Mouse (Mus musculus): ENCODE data around the gene Ung. TPM values are rescaled to one million over a fixed set of nuclear protein-coding genes. Genes with fewer than 3 reads are reported as not detected.

Gene Ung
- 61.4 and 63.5 TPM in 2 replicates for polyA plus RNA-seq (2015; fragmentation: Nextera tagmentation; extraction: Ambion mirVana)

DNA sequence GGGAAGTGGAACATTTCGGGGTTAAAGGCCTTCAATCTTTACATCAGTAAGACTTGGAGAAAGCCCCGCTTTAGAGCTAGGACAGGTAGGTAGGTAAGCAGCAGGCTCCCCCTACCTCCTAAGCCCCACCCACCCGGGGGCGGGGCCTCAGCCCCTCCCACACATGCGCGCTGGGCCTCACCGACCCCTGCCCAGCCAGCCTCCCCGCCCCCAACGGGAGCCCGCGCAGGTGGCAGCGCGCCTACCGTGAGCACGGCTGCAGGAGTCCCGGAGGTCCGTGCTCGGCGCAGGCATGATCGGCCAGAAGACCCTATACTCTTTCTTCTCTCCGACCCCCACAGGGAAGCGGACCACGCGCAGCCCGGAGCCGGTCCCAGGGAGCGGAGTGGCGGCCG lies at the start of gene Ung:
Gene Ung (plus strand): TSS at position 176 of the 395 bp plus-strand sequence.
- H3K9me3 ChIP-seq (replicated peaks), result no peaks in the 10 kb centered on the region
- peak; percentile 50 for ATAC-seq (replicated peaks; ENCODE audit: low FRiP score)
- H3K9ac ChIP-seq, result peak within 1 kb of the TSS; percentile 67
- H3K36me3 ChIP-seq, result peaks cover 15% of the 10 kb centered on the region
- H3K27ac ChIP-seq, result peak within 1 kb of the TSS; percentile 85
- peaks cover 47% of the 10 kb centered on the region for H3K4me1 ChIP-seq
- H3K4me3 ChIP-seq (replicated peaks), result peak within 1 kb of the TSS; percentile 84
- WGBS, result under 1% methylated on average over 29 of the region's 29 CpGs
- H3K4me2 ChIP-seq, result peak within 1 kb of the TSS; percentile 96
- no peaks in the 10 kb centered on the region for H3K27me3 ChIP-seq

- Histone ChIP-seq H3K36me3 (no peaks in the 10 kb centered on the region), H3K4me2 (no peak overlapping the region), H3K9ac (no peak overlapping the region), H3K4me3 (replicated peaks) (no peak overlapping the region), H3K27ac (no peak overlapping the region), H3K9me3 (replicated peaks) (no peaks in the 10 kb centered on the region), H3K4me1 (no peaks in the 10 kb centered on the region), H3K27me3 (peaks cover 8% of the 10 kb centered on the region; the same call in 1 of the 2 replicates)
- 83% methylated on average over 14 of the region's 14 CpGs for whole genome bisulfite sequencing
- ATAC-seq (replicated peaks; ENCODE audit: low FRiP score), result no peak
Observed at GRCm38 (mm10) chr5:114085501-114085900, 44.7 kb upstream of the Ung start.

GRCm38 (mm10) chr5:114087875-114088480 lies 42.2 kb upstream of the Ung start:
- no peaks in the 10 kb centered on the region for H3K9me3 ChIP-seq (replicated peaks)
- H3K4me2 ChIP-seq, result no peak overlapping the region
- peaks cover 20% of the 10 kb centered on the region for H3K27me3 ChIP-seq
- no peak overlapping the region for H3K27ac ChIP-seq
- no peaks in the 10 kb centered on the region for H3K36me3 ChIP-seq
- H3K4me1 ChIP-seq, result peaks cover 8% of the 10 kb centered on the region
- H3K9ac ChIP-seq, result no peak overlapping the region
- H3K4me3 ChIP-seq (replicated peaks), result no peak overlapping the region
- 67% methylated on average over 12 of the region's 12 CpGs for WGBS
- ATAC-seq (replicated peaks; ENCODE audit: low FRiP score), result no peak

- WGBS, result 20% methylated on average over 7 of the region's 7 CpGs
- Histone ChIP-seq H3K4me1 (peaks cover 8% of the 10 kb centered on the region), H3K4me3 (replicated peaks) (no peak overlapping the region), H3K27ac (no peak overlapping the region), H3K27me3 (peaks cover 20% of the 10 kb centered on the region), H3K9ac (no peak overlapping the region), H3K4me2 (peak overlapping the region; percentile 63; the same call in 1 of the 2 replicates), H3K36me3 (no peaks in the 10 kb centered on the region), H3K9me3 (replicated peaks) (no peaks in the 10 kb centered on the region)
- no peak for ATAC-seq (replicated peaks; ENCODE audit: low FRiP score)
Observed at GRCm38 (mm10) chr5:114090421-114091013, 39.7 kb upstream of the Ung start.

DNA sequence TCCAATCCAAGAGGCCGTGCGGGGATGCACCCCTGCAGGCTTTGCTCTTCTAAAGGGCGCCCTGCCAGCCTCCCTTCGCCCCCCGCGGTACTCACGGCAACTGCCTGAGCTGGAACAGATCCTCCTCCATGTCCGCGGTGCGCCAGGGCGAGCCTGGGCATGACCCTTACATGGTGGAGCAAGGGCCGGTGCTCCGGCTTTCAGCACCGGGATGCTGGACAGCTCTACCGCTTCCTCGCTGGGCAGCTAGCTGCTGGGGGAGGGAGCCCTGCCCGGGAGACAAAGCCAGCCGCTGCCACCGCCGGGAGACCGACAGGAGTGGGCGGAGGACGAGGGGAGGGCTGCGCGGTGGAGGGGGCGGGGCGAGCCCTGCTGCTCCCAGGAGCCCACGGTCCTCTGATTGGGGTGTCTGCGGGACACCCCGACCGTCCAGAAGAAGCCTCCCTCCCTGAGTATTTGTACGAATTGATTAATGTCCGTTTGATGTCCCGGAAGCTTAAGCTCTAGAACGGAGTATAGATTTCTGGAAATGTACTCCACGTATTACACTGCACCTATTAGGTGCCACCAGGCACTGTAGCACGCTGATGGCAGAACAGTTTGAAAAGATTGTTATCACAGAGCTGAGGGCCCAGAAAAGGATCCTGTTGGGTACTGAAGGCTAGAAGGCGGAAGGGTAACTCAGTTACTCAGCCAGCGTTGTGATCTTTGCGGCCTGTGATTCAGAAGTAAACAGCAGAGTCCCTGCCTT lies 39.0 kb upstream of the Ung start, which contains the start of gene Svop:
Gene Svop (minus strand): TSS at position 514 of the 751 bp plus-strand sequence.
- WGBS, result 3% methylated on average over 40 of the region's 40 CpGs
- Histone ChIP-seq H3K27me3 (peaks cover 20% of the 10 kb centered on the region), H3K36me3 (no peaks in the 10 kb centered on the region), H3K4me2 (peak within 1 kb of the TSS; percentile 63), H3K27ac (no peak within 1 kb of the TSS), H3K9me3 (replicated peaks) (no peaks in the 10 kb centered on the region), H3K4me3 (replicated peaks) (peak within 1 kb of the TSS; percentile 30), H3K9ac (no peak within 1 kb of the TSS), H3K4me1 (peaks cover 8% of the 10 kb centered on the region)
- peak; percentile 58 for ATAC-seq (replicated peaks; ENCODE audit: low FRiP score)

DNA sequence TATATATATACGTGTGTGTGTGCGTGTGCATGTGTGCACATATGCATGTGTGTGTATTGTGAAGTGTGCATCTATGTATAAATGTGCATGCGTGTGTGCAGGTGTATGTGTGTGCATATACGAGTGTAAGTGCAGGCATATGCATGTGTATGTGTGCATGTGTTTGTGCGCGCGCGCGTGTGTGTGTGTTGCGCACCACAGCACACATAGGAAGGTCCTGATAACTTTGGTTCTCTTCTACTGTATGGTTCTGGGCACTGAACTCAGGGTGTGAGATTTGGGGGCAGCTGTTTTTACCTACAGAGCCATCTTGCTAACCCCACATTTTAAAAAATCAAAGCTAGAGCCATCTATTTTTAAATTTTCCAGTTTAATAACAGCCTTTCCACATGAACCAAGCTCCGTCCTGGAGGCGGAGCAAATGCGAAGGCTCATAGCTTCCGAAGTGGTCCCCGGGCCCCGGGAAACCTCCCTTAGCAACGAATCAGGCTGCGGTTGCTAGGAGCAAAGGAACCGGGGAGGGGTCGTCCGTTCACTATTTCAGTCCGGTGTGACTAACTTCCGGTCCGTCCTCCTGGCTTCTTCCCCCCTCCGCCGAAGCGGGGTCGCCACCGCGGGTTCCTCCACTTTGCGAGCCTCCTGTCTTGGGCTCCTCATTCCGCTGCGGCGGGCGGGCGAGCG lies 30.3 kb upstream of the Ung start:
- Histone ChIP-seq H3K9ac (peak overlapping the region; percentile 83), H3K4me2 (peak overlapping the region; percentile 91), H3K27ac (peak overlapping the region; percentile 14; the same call in 1 of the 2 replicates), H3K36me3 (peaks cover 26% of the 10 kb centered on the region), H3K4me1 (peaks cover 14% of the 10 kb centered on the region), H3K9me3 (replicated peaks) (no peaks in the 10 kb centered on the region), H3K4me3 (replicated peaks) (peak overlapping the region; percentile 70), H3K27me3 (0 out of 2 replicates have a peak, but pooled peaks cover 3% of the 10 kb centered on the region)
- 7% methylated on average over 37 of the region's 37 CpGs for WGBS
- ATAC-seq (replicated peaks; ENCODE audit: low FRiP score), result peak; percentile 90

- no peaks in the 10 kb centered on the region for H3K9me3 ChIP-seq (replicated peaks)
- H3K9ac ChIP-seq, result peak overlapping the region; percentile 83
- peaks cover 33% of the 10 kb centered on the region for H3K36me3 ChIP-seq
- H3K4me1 ChIP-seq, result peaks cover 14% of the 10 kb centered on the region
- H3K27me3 ChIP-seq, result 0 out of 2 replicates have a peak, but pooled peaks cover 3% of the 10 kb centered on the region
- peak; percentile 71 for ATAC-seq (replicated peaks; ENCODE audit: low FRiP score)
- no peak overlapping the region for H3K27ac ChIP-seq
- 2% methylated on average over 62 of the region's 64 CpGs for WGBS
- peak overlapping the region; percentile 70 for H3K4me3 ChIP-seq (replicated peaks)
- peak overlapping the region; percentile 91 for H3K4me2 ChIP-seq
Observed at GRCm38 (mm10) chr5:114100390-114101099, 29.6 kb upstream of the Ung start.

DNA sequence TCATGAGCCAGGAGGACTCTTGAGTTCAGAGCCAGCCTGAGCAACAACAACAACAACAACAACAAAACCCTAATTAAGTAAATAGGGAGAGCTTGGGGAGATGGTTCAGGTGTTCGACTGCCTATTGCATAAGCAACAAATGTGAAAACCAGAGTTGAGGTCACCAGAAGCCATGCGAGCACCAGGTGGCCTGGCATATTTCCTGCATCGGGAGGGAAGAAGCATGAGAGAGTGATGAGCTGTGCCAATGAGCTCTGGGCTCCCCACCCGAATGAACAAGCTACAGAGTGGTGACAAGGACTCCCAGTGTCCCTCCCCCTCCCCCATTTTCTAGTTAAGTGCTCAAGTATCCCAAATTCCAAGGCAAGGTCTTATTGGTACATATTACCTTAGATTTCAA lies 28.3 kb upstream of the Ung start:
- Histone ChIP-seq H3K4me2 (no peak overlapping the region), H3K4me3 (replicated peaks) (no peak overlapping the region), H3K4me1 (peaks cover 18% of the 10 kb centered on the region), H3K9ac (no peak overlapping the region), H3K27ac (no peak overlapping the region), H3K9me3 (replicated peaks) (no peaks in the 10 kb centered on the region), H3K27me3 (0 out of 2 replicates have a peak, but pooled peaks cover 3% of the 10 kb centered on the region), H3K36me3 (peaks cover 46% of the 10 kb centered on the region)
- 83% methylated on average over 4 of the region's 4 CpGs for WGBS
- ATAC-seq (replicated peaks; ENCODE audit: low FRiP score), result no peak

DNA sequence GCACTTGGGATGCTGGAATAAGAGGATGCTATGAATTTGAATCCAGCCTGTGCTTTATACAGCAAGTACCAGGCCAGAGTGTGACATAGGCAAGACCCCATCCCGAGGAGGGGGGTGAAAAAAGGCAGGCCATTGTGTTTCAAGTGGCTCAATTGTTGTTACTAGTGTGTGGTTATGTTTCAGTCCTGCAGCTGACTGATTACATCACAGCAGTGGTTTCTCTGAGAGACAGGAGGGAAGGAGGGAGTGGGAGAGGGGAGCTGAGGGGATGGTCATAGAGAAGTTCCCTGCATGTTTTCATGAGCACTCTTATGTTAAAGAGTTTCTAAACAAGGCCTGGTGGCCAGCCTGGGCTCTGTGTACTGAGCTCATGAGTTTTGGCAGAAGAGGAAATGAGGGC lies 27.4 kb upstream of the Ung start:
- Histone ChIP-seq H3K36me3 (peaks cover 56% of the 10 kb centered on the region), H3K4me3 (replicated peaks) (no peak overlapping the region), H3K4me1 (peaks cover 18% of the 10 kb centered on the region), H3K27me3 (0 out of 2 replicates have a peak, but pooled peaks cover 3% of the 10 kb centered on the region), H3K4me2 (no peak overlapping the region), H3K9ac (no peak overlapping the region), H3K9me3 (replicated peaks) (no peaks in the 10 kb centered on the region), H3K27ac (no peak overlapping the region)
- no peak for ATAC-seq (replicated peaks; ENCODE audit: low FRiP score)
- WGBS, result 85% methylated on average over 1 of the region's 1 CpGs

GRCm38 (mm10) chr5:114106391-114106935 lies 23.7 kb upstream of the Ung start:
- WGBS, result 55% methylated on average over 16 of the region's 16 CpGs
- peaks cover 92% of the 10 kb centered on the region for H3K36me3 ChIP-seq
- H3K4me1 ChIP-seq, result peaks cover 5% of the 10 kb centered on the region; the same call in 1 of the 2 replicates
- 0 out of 2 replicates have a peak, but pooled peaks have one; percentile 46 for ATAC-seq (replicated peaks; ENCODE audit: low FRiP score)
- H3K27me3 ChIP-seq, result no peaks in the 10 kb centered on the region
- H3K9me3 ChIP-seq (replicated peaks), result no peaks in the 10 kb centered on the region
- H3K27ac ChIP-seq, result no peak overlapping the region
- no peak overlapping the region for H3K9ac ChIP-seq
- H3K4me3 ChIP-seq (replicated peaks), result no peak overlapping the region
- no peak overlapping the region for H3K4me2 ChIP-seq

DNA sequence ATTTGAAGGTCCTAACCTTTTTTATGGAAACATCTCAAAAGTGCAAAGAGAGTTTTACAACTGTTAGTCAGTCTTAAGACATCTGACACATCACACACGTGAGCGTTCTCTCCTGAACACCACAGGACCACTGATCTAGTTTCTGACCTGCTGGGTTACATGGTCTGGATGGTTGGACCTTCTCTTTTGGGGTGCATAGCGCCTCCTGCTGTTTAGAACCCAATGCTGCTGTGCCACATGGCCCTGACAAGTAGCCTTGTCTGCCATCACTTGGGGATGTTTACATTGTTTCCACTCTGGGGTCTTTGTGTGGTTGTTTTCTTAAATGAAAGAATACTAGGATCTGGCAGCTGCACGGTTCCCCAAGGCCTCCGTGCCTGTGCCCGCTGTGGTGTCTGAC lies 16.9 kb upstream of the Ung start:
- H3K9me3 ChIP-seq (replicated peaks), result no peaks in the 10 kb centered on the region
- 88% methylated on average over 6 of the region's 6 CpGs for WGBS
- peaks cover 96% of the 10 kb centered on the region for H3K36me3 ChIP-seq
- H3K4me3 ChIP-seq (replicated peaks), result no peak overlapping the region
- H3K4me1 ChIP-seq, result no peaks in the 10 kb centered on the region
- H3K4me2 ChIP-seq, result no peak overlapping the region
- no peak overlapping the region for H3K9ac ChIP-seq
- no peak overlapping the region for H3K27ac ChIP-seq
- ATAC-seq (replicated peaks; ENCODE audit: low FRiP score), result no peak
- H3K27me3 ChIP-seq, result no peaks in the 10 kb centered on the region

Measured in kidney, embryonic 15.5 days (tissue).